Mouse (Mus musculus) MEL (cell line): ENCODE results near the gene Mettl27. TPM values are rescaled to one million over a fixed set of nuclear protein-coding genes. Genes with fewer than 3 reads are reported as not detected.

Experiments used
- DNase-seq: peaks from one replicate; pipeline ENCODE4 v3.0.0; 2011; ENCODE audit warnings: low read depth, low spot score
- H3K27ac ChIP-seq: 2 replicates; pipeline ENCODE4 v1.5.1; 2012; ENCODE audit warnings: low read depth, mild to moderate bottlenecking, control low read depth, low read length, moderate library complexity; ENCODE audit not compliant: control insufficient read depth
- H3K27me3 ChIP-seq, 2 experiments: fragments of 150-350 bp in 1 of 2; sonication (generic) in 1 of 2; 2 replicates each; pipeline ENCODE4 v1.6.1; 2012; ENCODE audit warnings: low read length in 2 of 2, mild to moderate bottlenecking in 2 of 2, improper control_type of control experiment in 1 of 2, moderate library complexity in 1 of 2; ENCODE audit not compliant: insufficient read depth in 2 of 2, control insufficient read depth in 1 of 2
- H3K36me3 ChIP-seq, 2 experiments: 2 replicates each; pipeline ENCODE4 v1.6.1; 2012 to 2014; ENCODE audit warnings: low read length in 2 of 2, improper control_type of control experiment in 1 of 2, inconsistent platforms in 1 of 2, mild to moderate bottlenecking in 1 of 2; ENCODE audit not compliant: insufficient read depth in 2 of 2, control insufficient read depth in 1 of 2
- H3K4me1 ChIP-seq, 2 experiments: fragments of 150-350 bp in 1 of 2; sonication (generic) in 1 of 2; 2 replicates each; pipeline ENCODE4 v1.6.1; 2012; ENCODE audit warnings: low read length in 2 of 2, improper control_type of control experiment in 1 of 2, mild to moderate bottlenecking in 1 of 2; ENCODE audit not compliant: insufficient read depth in 2 of 2, control insufficient read depth in 1 of 2
- H3K4me3 ChIP-seq, 2 experiments: fragments of 150-350 bp in 1 of 2; sonication (generic) in 1 of 2; 2 replicates each; pipeline ENCODE4 v1.5.1; 2012; ENCODE audit warnings: low read depth in 2 of 2, low read length in 2 of 2, mild to moderate bottlenecking in 2 of 2, moderate library complexity in 2 of 2, control low read depth in 1 of 2, improper control_type of control experiment in 1 of 2; ENCODE audit not compliant: control insufficient read depth in 1 of 2, insufficient read depth in 1 of 2
- H3K79me2 ChIP-seq: 2 replicates; pipeline ENCODE4 v1.6.1; 2012; ENCODE audit warnings: mild to moderate bottlenecking, low read length, moderate library complexity; ENCODE audit not compliant: control insufficient read depth, poor library complexity, insufficient read depth
- H3K9ac ChIP-seq: 2 replicates; pipeline ENCODE4 v1.6.1; 2012; ENCODE audit warnings: low read depth, mild to moderate bottlenecking, control low read depth, low read length, moderate library complexity; ENCODE audit not compliant: control insufficient read depth, poor library complexity, severe bottlenecking
- H3K9me3 ChIP-seq: fragments of 150-350 bp; sonication (generic); replicated peaks from 2 replicates; pipeline ENCODE4 v1.6.1; 2012; ENCODE audit warnings: mild to moderate bottlenecking, low read length, improper control_type of control experiment, moderate library complexity; ENCODE audit not compliant: insufficient read depth
- BHLHE40 ChIP-seq: IDR thresholded peaks from 2 replicates; pipeline ENCODE4 v1.6.1; 2012; ENCODE audit warnings: low read depth, mild to moderate bottlenecking, inconsistent platforms, low read length, improper control_type of control experiment, borderline replicate concordance
- CHD2 ChIP-seq: IDR thresholded peaks from 2 replicates; pipeline ENCODE4 v1.6.1; 2011; ENCODE audit warnings: low read length, improper control_type of control experiment
- E2F4 ChIP-seq: IDR thresholded peaks from 2 replicates; pipeline ENCODE4 v1.6.1; 2011; ENCODE audit warnings: low read depth, low read length, improper control_type of control experiment, borderline replicate concordance
- ELF1 ChIP-seq: IDR thresholded peaks from 2 replicates; pipeline ENCODE4 v1.6.1; 2014; ENCODE audit warnings: low read depth, mild to moderate bottlenecking, inconsistent platforms, low read length, improper control_type of control experiment, moderate library complexity
- EP300 ChIP-seq, 2 experiments: IDR thresholded peaks; 2 replicates each; pipeline ENCODE4 v1.6.1; 2011; ENCODE audit warnings: improper control_type of control experiment in 2 of 2, low read length in 2 of 2, low read depth in 1 of 2, mild to moderate bottlenecking in 1 of 2
- ETS1 ChIP-seq: IDR thresholded peaks from 2 replicates; pipeline ENCODE4 v1.6.1; 2012; ENCODE audit warnings: low read depth, mild to moderate bottlenecking, inconsistent platforms, low read length, improper control_type of control experiment, moderate library complexity
- GABPA ChIP-seq: IDR thresholded peaks from 2 replicates; pipeline ENCODE4 v1.6.1; 2012; ENCODE audit warnings: low read depth, mild to moderate bottlenecking, inconsistent platforms, low read length, improper control_type of control experiment, moderate library complexity
- MEF2A ChIP-seq: IDR thresholded peaks from 2 replicates; pipeline ENCODE4 v1.6.1; 2014; ENCODE audit warnings: low read depth, mild to moderate bottlenecking, inconsistent platforms, low read length, improper control_type of control experiment; ENCODE audit not compliant: poor library complexity, insufficient replicate concordance, severe bottlenecking; ENCODE audit errors: extremely low read depth
- MYB ChIP-seq: IDR thresholded peaks from 2 replicates; pipeline ENCODE4 v1.6.1; 2011; ENCODE audit warnings: mild to moderate bottlenecking, low read depth, low read length, improper control_type of control experiment
- NELFE ChIP-seq: IDR thresholded peaks from 2 replicates; pipeline ENCODE4 v1.6.1; 2011; ENCODE audit warnings: low read depth, low read length, improper control_type of control experiment
- POLR2AphosphoS2 ChIP-seq: IDR thresholded peaks from 2 replicates; pipeline ENCODE4 v1.6.1; 2011; ENCODE audit warnings: low read length, improper control_type of control experiment
- POLR2AphosphoS5 ChIP-seq: IDR thresholded peaks from 2 replicates; pipeline ENCODE4 v1.6.1; 2012; ENCODE audit warnings: low read depth, borderline replicate concordance, mild to moderate bottlenecking, inconsistent platforms, low read length, moderate library complexity, mixed read lengths
- RAD21 ChIP-seq: IDR thresholded peaks from 2 replicates; pipeline ENCODE4 v1.6.1; 2011; ENCODE audit warnings: mild to moderate bottlenecking, low read depth, low read length, improper control_type of control experiment
- RCOR1 ChIP-seq: IDR thresholded peaks from 2 replicates; pipeline ENCODE4 v1.6.1; 2012; ENCODE audit warnings: low read depth, mild to moderate bottlenecking, inconsistent platforms, low read length, improper control_type of control experiment
- SIN3A ChIP-seq: IDR thresholded peaks from 2 replicates; pipeline ENCODE4 v1.6.1; 2012; ENCODE audit warnings: low read length, improper control_type of control experiment, inconsistent platforms
- ZC3H11A ChIP-seq: IDR thresholded peaks from 2 replicates; pipeline ENCODE4 v1.6.1; 2012; ENCODE audit warnings: low read depth, mild to moderate bottlenecking, inconsistent platforms, low read length, improper control_type of control experiment
- ZMIZ1 ChIP-seq: IDR thresholded peaks from 2 replicates; pipeline ENCODE4 v1.6.1; 2012; ENCODE audit warnings: low read depth, mild to moderate bottlenecking, inconsistent platforms, low read length, improper control_type of control experiment, moderate library complexity
- polyA plus RNA-seq, 2 experiments: library from polyadenylated mRNA; stranded (reverse) in 1 of 2; unstranded in 1 of 2; fragments of >175 nt in 1 of 2; fragments of >200 nt in 1 of 2; gene quantifications; 2 replicates each; pipeline versions ENCODE4 v1.2.1 to v1.2.4; 2012; ENCODE audit warnings: low replicate concordance in 2 of 2, low read depth in 1 of 2; ENCODE audit not compliant: insufficient read length in 2 of 2, insufficient read depth in 1 of 2, missing spikeins in 1 of 2
- total RNA-seq: library from RNA; depleted of rRNA; stranded (reverse); fragments of 300-350 nt; gene quantifications from 2 replicates; pipeline ENCODE4 v1.2.3, GENCODE M21; 2012

The Mettl27 gene
- total and polyA plus RNA-seq, 3 experiments = 0.96 to 3.1 TPM; not detected in 1

DNA sequence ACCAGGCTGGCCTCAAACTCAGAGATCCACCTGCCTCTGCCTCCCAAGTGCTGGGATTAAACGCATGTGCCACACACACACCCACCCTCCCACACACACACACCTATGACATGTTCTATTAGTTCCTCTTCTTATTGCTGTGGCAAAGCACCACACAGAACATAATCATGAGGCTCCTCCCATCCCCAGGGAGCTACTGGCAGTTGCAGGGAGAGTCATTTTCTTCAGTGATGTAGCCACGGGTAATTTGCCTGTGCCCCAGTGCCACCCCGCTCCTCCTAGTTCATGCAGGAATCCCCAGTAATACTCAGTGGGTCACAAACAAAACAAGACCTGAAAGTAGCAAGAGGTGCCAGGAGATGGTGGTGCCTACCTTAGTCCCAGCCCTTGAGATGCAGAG, 2.5 kb downstream of the Mettl27 start:
- Histone ChIP-seq H3K79me2 (no peaks in the 10 kb centered on the region), H3K27ac (no peak overlapping the region), H3K9me3 (no peaks in the 10 kb centered on the region), H3K36me3 (no peaks in the 10 kb centered on the region), H3K9ac (no peak overlapping the region), H3K4me1 (peaks cover 0 to 2% of the 10 kb centered on the region in 2 experiments; a peak in 1 of 4 replicates), H3K4me3 (no peak overlapping the region), H3K27me3 (no peaks in the 10 kb centered on the region)
- DNase-seq = peak; percentile 35
- TF ChIP-seq SIN3A (no peak), CHD2 (no peak), ELF1 (no peak), NELFE (no peak), E2F4 (no peak), ZMIZ1 (no peak), RCOR1 (no peak), POLR2AphosphoS5 (no peak), ZC3H11A (no peak), MEF2A (no peak), RAD21 (no peak), ETS1 (no peak), BHLHE40 (no peak)

DNA sequence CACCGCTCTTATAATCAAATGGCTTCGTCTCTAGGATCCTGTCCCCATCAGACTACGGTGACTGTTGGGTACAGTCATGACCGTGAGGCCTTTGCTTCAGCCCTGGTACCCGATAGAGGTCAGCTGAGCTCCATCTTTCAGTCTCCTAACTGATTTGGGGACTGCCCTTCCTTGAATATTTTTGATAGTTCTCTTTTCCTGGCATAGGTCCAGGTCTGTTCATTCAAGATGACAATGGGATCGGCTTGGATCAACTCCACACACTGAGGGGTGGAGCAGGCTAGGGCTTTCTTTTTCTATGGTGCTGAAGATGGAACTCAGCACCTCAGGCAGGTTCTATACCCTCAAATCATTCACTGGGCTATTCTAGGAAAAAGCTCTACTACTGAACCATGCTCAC, 3.9 kb downstream of the Mettl27 start:
- H3K79me2 ChIP-seq = no peaks in the 10 kb centered on the region
- H3K27ac ChIP-seq = no peak overlapping the region
- peaks cover 0 to 2% of the 10 kb centered on the region in 2 experiments; a peak in 1 of 4 replicates for H3K4me1 ChIP-seq
- H3K9ac ChIP-seq = no peak overlapping the region
- H3K9me3 ChIP-seq = no peaks in the 10 kb centered on the region
- no peaks in the 10 kb centered on the region for H3K27me3 ChIP-seq
- TF ChIP-seq POLR2AphosphoS2 (no peak), MYB (no peak), ZMIZ1 (no peak)
- TF ChIP-seq, all 39 proteins: peak for 0
- peak; percentile 17 for DNase-seq
- Histone ChIP-seq H3K4me3 (no peak overlapping the region), H3K36me3 (no peaks in the 10 kb centered on the region)

- H3K4me1 ChIP-seq = peaks cover 0 to 2% of the 10 kb centered on the region in 2 experiments; a peak in 1 of 4 replicates
- H3K9ac ChIP-seq = no peak overlapping the region
- H3K79me2 ChIP-seq = no peaks in the 10 kb centered on the region
- H3K27me3 ChIP-seq = no peaks in the 10 kb centered on the region
- H3K27ac ChIP-seq = no peak overlapping the region
- H3K4me3 ChIP-seq = no peak overlapping the region
- no peaks in the 10 kb centered on the region for H3K36me3 ChIP-seq
- peak; percentile 32 for DNase-seq
- no peak for TF ChIP-seq GABPA
- TF ChIP-seq EP300 (IDR thresholded peaks at IDR 0.05; ENCODE audit: low read depth in 1 of 2, low read length in 2 of 2) = 0 out of 4 replicates have a peak, but pooled peaks of 1 of the 2 experiments have one; percentile 9
- TF ChIP-seq, all 39 proteins: peak for 1
- no peaks in the 10 kb centered on the region for H3K9me3 ChIP-seq
Observed at GRCm38 (mm10) chr5:134936626-134937185, 4.5 kb downstream of the Mettl27 start.
